Comparison of ENCODE assay signal across 9 mouse cellular contexts in genomic region chr17:65862579-65862978, GRCm38 (mm10). TPM values are rescaled to one million over a fixed set of nuclear protein-coding genes. Genes with fewer than 3 reads are reported as not detected.
DNase-seq lines count a peak whose midpoint lies in the region; TF ChIP-seq lines count a peak whose summit lies in the region.
"Had no signal": no experiment of that assay in that cellular context is flagged by ENCODE, and none has a peak within 500 bp of the region (broad histone marks: within the 10 kb centered on the region; RNA-seq: fewer than 3 reads in every experiment).

No protein-coding gene starts in this region.

- no peak overlapping the region for H3K27ac ChIP-seq in layer of hippocampus, adult 2 months
- H3K27ac ChIP-seq: liver, embryonic 13.5 days had no signal

- intact Hi-C loops in left cerebral cortex, postnatal 25 days (cut with DNase I) = loop anchor here (5.0 to 10.0 kb wide), 2 partner anchors 240 to 362 kb away; partner anchors contain the start of gene Ndufv2

- H3K4me3 ChIP-seq in layer of hippocampus, adult 2 months = no peak overlapping the region
- H3K4me3 ChIP-seq: liver, embryonic 13.5 days had no signal

- DNase-seq in cerebellum, adult 18-20 months = peak; percentile 47 to 50
- no peak for DNase-seq in cerebellum, adult 11 months
- DNase-seq in layer of hippocampus, adult 2 months (ENCODE audit: low spot score in 2 of 2) = no peak
- DNase-seq in layer of hippocampus, adult 9-11 months = no peak
- DNase-seq in ZHBTc4 (ENCODE audit: low read depth, low spot score) = peak; percentile 75
- DNase-seq in kidney, postnatal 4 days = peak; percentile 64 to 73
- DNase-seq in thymus, postnatal 25 days = peak; percentile 49
- DNase-seq in left cerebral cortex, postnatal 25 days (ENCODE audit: low spot score in 2 of 2) = no peak
- DNase-seq: liver, embryonic 13.5 days had no signal

- TF ChIP-seq CTCF in layer of hippocampus, adult 2 months (conservative IDR thresholded peaks at IDR 0.05) = peak; percentile 76

RNA-seq across cellular contexts. Expression of gene Ralbp1, which starts 23.0 kb away (rescaled TPM):
- total RNA-seq in layer of hippocampus, adult 2 months (2021) = 10 to 100 TPM; 54.2 to 56.8 TPM
- 10 to 100 TPM; 53.1 to 57.8 TPM for total RNA-seq in left cerebral cortex, postnatal 25 days (2021)

Comparison
In these comparisons a context has a peak if more than half of its experiments do, and no peak if none do; other contexts are left out.
1. DNase-seq: peak in cerebellum, adult 18-20 months (2 of 2), ZHBTc4 (single experiment), kidney, postnatal 4 days (2 of 2) and thymus, postnatal 25 days (single experiment); none in cerebellum, adult 11 months (single experiment), layer of hippocampus, adult 2 months (0 of 2), layer of hippocampus, adult 9-11 months (single experiment) and left cerebral cortex, postnatal 25 days (0 of 2).